Mouse (Mus musculus) mouse trophoblast stem cell (cell line): ENCODE data around the gene Slc22a2.

Experiments
- in situ Hi-C, 2 experiments: fragments of 300-500 bp; cut with MseI, MboI; formaldehyde crosslinking; loops; 2 replicates in 1 of 2; 3 replicates in 1 of 2; pipeline ENCODE4 v1.15.1; 2025

The Slc22a2 gene

DNA sequence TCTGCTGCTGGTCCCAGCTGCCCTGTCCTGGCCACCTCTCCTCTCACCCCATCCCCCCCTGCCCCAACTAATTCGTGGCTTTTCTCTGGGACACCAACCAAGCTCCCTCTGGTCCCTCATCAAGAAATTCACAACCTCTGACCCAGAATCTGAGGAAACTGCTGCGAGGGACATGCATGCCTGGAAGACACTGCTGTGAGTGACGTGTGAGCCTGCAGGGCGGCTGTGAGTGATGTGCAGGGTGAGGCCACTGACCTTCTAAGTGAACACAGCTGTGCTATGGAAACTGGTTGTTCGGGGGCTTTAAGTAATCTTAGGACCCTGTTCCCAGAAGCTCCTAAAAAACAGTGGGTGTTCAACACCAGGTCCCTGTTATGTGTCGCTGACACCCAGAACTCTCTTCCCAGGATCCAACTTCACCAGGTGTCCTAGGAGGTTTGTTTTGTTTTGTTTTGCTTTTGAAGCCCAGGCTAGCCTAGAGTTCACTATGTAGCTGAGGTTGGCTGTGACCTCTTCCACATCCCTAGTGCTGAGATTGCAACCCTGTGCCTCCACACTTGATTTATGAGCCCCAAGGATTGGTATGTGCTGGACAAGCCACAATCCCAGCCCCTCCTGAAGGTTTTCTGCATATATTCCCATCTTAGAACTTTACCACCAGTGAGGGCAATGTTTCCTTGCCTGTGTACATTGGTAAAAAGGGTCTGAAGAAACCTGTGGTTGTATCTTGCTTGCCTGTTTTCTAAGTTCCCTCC is 47.2 kb downstream of the Slc22a2 start:
- in situ Hi-C loops = no loop called here

DNA sequence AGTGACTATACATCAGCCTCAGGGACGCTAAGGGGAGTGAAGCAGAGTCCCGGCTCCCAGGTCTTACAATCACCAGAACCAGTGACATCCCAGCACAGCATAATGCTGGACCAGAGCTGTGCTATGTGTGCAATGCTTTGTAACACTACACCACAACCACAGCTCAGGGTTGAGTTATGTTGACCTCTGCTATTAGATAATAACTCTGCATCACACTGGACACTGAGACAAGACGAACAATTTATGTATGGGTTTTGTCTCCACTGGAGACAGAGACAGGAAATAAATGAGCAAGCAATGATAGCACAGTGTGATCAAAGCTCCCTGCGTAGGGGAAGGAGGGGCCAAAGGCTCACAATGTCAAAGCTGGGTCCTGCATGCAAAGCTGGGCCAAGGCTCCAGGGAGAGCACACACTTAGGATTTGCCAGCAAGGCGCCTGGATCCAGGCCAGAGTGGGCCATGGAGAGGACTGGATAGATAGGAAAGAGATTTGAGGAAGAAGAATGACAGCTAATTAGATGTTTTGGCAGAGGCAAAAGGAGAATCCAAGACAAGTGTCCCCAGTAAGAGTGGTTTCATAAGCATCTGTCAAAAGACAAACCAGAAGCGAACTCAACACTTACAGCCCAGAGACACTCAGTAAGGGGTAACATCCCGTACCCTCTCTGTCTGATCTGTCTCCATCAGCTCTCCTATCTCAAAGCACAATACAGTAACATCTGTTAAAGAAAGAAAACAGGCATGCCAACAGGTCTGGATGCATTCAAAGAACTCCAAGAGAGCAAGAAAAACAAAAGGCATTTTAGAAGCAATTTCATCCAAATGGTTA is 48.1 kb downstream of the Slc22a2 start:
- in situ Hi-C loops = no loop called here

DNA sequence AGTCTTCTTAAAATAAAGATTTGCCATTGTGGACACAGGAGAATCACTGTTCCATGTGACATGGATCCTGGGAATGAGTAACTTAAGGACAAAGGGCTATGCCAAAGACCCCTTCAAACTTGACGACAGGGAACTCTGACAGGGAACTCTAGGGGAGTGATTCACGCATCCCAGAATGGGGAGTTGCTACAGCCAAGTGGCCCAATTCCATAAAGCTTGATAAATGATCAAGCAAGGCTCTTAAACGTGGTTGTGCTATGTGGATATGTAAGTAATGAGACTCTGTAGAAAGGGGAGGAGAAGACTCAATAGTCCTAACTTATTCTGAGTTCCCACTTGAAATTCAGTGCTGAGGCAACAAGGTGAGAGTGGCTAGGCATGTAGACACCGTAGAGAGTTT is 50.9 kb downstream of the Slc22a2 start:
- in situ Hi-C loops = no loop called here

DNA sequence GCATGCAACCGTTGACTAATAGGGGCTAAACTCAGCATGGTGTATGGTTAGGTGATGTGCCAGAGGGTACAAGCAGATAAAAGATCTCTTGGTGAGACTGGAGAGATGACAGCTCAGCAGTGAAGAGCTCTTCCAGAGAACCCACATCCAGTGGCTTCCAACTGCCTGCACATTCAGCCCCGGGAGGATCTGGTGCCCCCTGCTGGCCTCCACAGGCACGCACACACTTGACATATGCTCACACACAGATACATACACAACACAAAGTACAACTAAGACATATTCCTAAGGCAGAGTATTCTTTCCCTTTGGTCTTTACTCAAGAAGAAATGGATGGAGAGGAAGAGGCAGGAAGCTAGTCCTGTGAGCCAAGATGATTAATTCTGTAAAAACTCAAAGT is 55.7 kb downstream of the Slc22a2 start:
- in situ Hi-C loops = no loop called here

DNA sequence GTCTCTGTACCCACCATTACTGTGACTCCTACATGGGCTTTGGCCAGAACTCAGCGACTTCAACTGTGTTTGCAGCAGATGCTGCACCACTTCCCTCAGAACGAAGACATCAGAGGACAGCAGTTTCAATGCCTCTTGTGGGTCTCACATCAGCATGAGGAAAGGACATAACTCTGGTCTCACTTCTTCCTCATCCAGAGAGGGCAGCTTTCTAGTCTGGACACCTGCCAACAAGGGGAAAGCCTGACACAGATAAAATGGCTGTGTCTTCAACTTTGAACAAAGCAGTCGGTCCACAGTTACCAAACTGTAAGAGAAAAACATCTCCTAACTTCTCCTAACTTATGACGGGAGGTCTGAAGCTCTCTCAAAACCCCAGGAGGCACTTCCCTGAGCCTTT is 57.2 kb downstream of the Slc22a2 start:
- in situ Hi-C loops = no loop called here

DNA sequence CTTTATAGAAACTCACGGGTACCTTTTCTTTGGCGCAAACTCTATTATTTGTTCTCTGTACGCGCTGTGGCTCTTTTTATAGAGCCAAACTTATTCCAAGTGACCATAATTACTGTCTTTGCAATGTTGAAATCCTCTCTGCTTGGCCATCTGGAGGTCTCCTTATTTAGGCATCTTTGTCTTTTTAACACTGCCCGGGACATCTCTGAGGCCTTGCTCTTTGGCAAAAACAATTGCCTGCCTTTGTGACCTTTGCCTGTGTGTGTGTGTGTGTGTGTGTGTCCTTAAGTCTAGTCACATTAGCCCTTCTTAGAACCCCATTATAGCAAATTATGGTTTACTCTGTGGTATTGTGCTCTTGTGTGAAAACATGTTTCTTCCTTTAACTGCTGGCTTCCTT is 61.5 kb downstream of the Slc22a2 start:
- in situ Hi-C loops = no loop called here

DNA sequence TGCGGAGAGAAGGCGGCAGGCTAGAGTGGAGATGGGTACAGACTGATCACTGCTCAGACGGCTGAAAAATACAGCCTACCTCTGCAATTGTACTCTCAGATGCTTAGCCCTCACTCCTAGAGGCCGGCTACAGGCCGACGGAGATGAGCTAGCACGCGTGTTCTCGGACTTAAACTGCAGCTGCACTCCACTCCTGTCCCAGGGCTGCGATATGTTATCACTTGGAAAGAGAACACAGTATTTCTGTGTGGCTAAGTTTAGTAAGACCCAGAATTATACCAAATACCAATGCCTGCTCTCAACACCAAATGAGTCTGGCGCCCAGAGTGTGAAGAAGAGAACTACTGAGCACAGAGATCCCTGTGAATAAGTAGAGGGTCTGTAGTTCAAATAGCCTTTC is 68.7 kb downstream of the Slc22a2 start:
- in situ Hi-C loops = loop anchor here in 1 of 2 experiments (5.0 kb wide), 1 partner anchor 235 kb away; no protein-coding TSS in a partner anchor

DNA sequence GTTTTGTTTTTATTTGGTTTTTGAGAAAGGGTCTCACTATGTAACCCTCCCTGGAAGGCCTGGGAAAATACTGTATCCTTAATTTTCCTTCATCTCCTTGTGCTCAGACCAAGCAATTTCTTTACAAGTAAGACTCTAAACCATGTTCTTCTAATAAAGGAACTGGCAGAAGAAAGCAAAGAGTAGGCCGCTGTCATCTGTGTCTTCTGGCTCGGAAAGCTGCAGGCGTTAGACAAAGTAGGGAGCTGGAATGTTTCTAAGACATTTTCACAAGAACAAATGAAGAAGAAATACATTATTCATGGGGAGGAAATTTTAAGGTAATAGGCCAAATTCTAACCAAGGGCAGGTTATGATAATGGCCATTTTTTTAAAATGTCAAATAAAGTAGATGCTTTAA is 70.1 kb downstream of the Slc22a2 start:
- in situ Hi-C loops = loop anchor here in 1 of 2 experiments (5.0 kb wide), 1 partner anchor 237 kb away; no protein-coding TSS in a partner anchor

DNA sequence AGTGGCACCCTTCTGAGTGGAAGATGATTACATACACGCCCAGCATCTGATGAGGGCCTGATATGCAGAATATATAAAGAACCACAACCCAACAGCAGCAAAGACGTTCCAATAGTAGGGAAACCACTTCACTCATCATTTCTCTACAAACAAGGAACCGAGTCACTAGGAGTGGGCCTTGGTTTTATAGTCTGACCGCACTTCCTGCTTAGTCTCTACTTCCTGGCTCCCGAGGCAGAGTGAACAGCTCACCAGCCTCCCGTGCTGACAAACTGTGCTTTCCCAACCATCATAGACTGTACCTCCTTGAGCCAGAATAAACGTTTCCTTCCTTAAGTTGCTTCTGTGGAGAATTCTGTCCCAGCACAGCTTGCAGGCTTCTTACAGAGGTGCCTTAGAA is 71.9 kb downstream of the Slc22a2 start:
- in situ Hi-C loops = no loop called here

DNA sequence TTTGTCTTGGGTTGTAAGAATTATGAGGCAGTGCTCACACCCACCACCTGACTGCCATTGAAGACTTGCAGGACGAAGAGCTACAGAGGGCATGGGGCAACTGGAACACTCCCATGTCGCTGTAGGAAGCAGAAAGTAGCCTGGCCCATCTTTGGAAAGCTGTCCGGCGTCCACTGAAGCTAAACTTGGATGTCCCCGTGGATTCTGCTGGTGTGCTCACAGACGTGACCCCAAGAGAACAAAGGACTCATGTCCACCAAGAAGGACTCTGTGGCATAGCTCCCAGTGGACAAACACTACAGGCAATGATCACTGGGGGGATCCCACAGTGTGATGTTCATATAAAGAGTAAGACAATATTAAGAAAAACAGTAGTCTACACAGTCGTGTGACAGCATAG is 74.9 kb downstream of the Slc22a2 start:
- in situ Hi-C loops = no loop called here

DNA sequence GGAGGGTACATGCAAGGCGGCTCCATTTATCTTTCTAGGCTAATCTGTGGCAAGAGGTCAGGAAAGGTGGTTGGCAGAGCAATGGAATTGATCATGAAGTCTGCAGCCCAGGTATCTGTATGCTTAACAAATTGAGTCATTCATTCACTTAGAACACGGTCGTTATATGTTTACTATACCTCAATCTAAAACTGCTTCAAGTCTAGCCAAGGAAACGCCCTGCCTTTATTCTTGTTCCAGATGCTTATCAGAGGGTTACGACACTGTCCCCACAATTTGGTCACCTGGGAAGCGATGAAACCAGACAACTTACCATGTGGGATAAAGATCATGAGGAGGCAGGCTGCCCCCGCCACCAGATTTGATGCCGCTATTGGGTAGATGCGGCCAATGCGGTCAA is 75.3 kb downstream of the Slc22a2 start:
- in situ Hi-C loops = no loop called here

DNA sequence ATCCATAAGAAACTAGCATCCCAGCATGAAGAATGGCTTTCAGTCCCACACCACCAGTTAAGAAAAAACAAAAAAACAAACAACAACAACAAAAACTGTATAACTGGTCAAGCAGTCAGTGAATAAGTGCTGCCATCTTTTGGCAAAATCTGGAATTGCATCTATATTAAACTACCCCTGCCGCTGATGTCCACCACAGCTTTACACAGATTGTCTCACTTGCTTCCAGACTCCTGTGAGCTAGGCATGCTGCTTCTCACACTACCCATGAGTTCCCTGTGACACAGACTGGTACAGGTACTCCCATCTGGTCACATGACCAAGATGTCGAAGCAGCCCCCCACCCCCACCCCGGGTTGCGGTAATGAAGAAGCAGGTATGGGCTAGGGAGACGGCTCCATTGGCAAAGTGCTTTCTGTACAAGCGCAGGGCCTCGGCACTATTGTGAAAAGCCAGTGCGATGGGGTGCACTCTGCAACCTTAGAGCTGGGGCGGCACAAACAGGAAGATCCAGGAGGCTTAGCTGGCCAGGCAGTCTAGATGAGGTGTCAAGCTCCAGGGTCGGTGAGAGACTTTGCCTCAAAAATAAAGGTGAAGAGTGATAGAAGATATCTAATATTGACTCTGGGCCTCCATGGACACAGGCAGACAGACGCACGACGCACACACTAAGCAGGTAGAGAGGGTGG is 76.8 kb downstream of the Slc22a2 start:
- in situ Hi-C loops = loop anchor here in 1 of 2 experiments (5.0 to 10.0 kb wide), 2 partner anchors 123 to 246 kb away; no protein-coding TSS in a partner anchor

DNA sequence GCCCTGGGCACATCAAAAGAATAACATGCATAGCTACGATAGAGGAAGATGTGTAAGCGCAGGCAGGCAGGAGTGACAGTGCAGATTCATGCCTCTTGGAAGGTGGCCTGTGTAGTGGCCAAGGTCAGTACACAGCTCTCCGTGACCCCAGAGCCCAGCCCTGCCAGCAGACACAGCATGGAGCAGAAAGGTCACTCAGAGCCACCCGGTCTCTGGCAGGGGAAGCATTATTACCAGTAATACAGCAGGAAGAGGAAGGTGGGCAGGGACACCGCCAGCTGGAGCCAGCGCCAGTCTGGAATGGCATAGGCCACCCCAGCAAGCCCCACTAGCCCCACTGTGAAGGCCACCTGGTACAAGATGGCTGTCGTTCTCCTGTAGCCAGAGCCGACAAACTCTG is 80.2 kb downstream of the Slc22a2 start:
- in situ Hi-C loops = loop anchor here in 1 of 2 experiments (5.0 to 10.0 kb wide), 2 partner anchors 127 to 249 kb away; no protein-coding TSS in a partner anchor

DNA sequence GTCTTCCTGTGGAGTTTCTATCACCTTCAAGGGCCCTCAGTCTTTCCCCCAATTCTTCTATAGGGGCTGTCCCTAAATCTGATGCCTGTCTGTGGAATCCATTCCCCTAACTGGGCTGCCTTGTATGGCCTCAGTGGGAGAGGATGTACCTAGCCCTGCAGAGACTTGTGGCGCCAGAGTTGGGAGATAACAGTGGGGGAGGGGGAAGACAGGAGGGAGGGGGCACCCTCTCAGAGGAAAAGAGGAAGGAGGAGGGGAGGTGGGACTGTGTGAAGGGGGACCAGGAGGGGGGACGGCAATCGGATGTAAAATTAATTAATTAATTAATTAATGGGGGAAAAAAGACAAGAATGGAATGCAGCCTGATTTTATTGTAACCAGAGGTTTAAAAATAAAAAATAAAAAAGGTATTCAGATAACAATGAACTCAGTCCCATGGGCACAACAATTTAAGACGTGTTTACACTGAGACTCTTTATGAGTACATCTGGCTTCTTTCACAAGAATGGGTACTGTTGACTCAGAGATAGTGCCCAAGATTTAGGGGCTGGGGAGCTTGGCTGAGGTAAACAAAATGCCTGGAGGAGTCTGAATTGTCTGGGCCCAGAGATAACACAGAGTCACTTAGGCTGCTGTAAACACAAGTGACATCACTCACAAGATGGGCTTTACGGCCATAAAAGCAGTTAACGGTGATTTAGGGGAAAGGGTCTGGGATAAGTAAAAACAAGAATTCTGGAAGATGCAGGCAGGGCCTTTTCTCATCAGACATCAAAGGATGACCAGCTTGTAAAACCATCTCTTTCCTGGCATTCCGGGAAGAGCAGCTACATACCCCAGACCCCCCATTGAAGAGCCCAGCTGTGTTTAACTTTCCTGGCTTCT is 84.8 kb downstream of the Slc22a2 start:
- in situ Hi-C loops = loop anchor here in 1 of 2 experiments (10.0 kb wide), 1 partner anchor 254 kb away; no protein-coding TSS in a partner anchor

DNA sequence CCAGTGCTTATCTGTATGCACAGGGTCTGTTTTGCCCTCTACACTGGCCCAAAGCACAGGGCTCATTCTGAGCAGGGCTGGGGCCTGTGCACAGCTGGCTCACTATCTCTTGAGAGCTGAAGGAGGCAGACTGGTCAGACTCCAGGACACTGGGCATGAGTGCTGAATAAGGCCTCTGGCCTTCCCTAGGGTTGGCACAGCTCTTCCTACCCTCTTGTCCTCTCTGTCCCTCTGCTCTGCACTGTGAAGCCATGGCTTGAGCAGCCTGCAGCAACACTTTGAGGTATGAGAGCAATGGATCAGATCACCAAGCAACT is 85.4 kb downstream of the Slc22a2 start:
- in situ Hi-C loops = loop anchor here in 1 of 2 experiments (10.0 kb wide), 1 partner anchor 255 kb away; no protein-coding TSS in a partner anchor

DNA sequence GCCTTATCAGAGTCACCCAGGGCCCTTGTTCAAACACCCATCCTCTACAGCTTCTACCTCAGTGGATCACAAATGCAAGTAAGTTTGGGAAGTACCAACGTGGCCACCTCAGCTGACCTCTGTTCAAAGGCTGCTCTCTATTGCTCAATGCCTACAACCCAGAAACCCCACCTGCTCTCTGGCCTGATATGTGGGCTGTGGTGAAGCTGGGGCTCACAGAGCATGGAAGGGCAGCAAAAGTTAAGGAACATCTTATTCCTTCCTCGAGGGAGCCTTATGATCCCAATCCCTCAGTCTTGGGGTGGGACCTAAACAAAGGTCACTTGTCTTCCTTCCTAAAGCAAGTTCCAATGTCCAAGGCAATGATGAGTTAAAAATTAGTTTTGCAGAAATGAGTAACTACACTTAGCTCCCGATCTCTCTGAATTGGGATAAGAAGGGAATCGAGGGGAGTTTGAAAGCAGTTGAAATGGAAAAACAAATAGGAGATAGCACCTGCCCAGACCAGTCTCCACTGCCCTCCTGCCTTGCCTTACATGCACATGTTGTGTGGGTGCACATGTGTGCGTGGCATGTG is 87.2 kb downstream of the Slc22a2 start:
- in situ Hi-C loops = no loop called here

DNA sequence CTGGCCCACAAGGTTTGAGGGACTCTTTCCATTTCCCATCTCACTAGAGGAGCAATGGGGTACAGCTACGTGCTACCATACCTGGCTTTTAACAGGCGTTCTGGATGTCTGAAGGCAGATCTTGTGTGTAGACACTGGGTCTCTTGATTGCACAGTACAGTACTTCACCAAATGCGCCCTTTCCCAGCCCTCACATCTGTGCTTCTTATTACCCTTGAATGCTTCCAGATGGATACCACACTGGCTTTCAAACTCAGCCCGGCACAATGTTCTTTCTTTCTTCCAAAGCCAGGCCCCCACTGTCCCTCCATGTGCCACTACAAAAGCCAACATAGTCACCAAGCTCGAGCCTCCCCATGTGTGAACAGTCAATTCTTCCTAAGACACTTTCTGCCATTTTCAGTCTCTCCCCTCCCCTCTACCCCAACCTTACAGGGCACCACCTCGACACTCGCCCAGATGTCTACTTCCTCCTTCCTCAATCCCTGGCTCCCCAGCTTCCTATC is 88.4 kb downstream of the Slc22a2 start:
- in situ Hi-C loops = no loop called here

DNA sequence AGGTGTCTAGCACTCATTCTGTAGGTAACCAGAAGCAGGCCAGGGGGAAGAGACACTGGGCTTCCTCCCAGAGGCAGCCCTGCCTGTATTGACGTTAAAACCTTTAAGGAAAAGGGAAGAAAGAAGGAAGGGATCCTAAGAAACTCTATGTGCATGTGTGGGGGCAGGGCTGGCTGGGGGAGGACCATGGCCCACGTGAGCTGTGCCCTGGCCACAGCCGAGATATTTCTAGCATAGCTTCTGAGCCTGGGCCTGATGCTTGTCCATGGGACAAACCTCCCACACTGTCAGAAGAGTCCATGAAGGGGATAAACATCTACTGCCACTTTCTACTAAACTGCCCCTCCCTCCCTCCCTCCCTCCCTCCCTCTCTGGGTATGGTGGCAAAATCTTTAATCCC is 89.9 kb downstream of the Slc22a2 start:
- in situ Hi-C loops = no loop called here

DNA sequence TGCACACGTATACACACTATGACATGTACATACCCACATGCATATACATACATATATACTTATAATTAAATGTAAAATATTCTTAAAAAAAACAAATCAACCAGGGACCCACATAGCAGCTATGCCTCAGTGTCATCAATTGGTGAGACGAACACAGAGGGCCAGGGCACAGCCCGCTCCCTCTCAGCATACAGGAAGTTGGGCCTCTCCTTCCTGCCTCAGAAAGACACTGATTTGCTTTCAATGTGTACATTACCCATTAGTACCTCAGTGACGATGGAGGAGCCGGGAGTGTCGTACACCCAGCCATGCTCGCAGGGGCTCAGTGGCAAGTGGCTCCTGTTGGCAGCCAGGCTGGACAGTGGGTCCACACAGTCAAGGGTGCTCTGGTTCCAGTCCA is 91.0 kb downstream of the Slc22a2 start:
- in situ Hi-C loops = loop anchor here in 1 of 2 experiments (25.0 kb wide), 1 partner anchor 137 kb away; no protein-coding TSS in a partner anchor

DNA sequence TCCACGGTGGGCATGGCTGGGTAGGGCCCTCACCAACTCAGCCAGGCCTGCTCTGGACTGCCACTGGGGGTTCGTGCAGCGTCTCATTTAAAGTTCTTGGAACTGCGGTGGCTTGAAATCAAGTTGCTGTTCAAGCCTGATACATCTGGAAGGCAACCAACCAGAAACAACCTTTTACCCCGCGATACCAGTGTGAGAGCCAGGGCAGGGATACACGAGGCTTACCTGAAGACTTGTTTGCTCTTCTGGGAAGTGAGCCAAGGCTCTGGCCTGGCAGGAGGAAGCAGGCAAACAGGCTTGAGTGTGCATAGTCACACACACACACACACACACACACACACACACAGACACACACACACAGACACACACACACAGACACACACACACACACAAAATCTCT is 91.7 kb downstream of the Slc22a2 start, which contains the start of gene Slc22a1:
Gene Slc22a1, minus strand, starts transcription at position 184 of the 400 bp plus-strand sequence.
- in situ Hi-C loops = loop anchor here in 1 of 2 experiments (25.0 kb wide), 1 partner anchor 137 kb away; no protein-coding TSS in a partner anchor
